Mouse (Mus musculus): ENCODE measurements at regions not wholly inside any gene's neighbourhood (a gene's known extent, or its start where the extent isn't known, plus 50 kb on each side); places are given as distances from the start of the nearest gene placed in this dataset.
A peak's percentile ranks its signal among the peaks of the same experiment; 100 is the strongest.

- no peaks in the 10 kb centered on the region for H3K27me3 ChIP-seq (replicated peaks; ENCODE audit: control insufficient read depth, insufficient read depth, low read length)
- H3K4me1 ChIP-seq (ENCODE audit: control insufficient read depth, insufficient read depth, low read length) = no peaks in the 10 kb centered on the region
- H3K27ac ChIP-seq (ENCODE audit: insufficient read depth, low read depth, low read length) = no peak overlapping the region
- no peak for DNase-seq
- 74% methylated on average over 5 of the region's 5 CpGs for WGBS
- no peak for TF ChIP-seq POLR2A (IDR thresholded peaks at IDR 0.05; ENCODE audit: low read depth, low read length)
- TF ChIP-seq CTCF (conservative IDR thresholded peaks at IDR 0.05; ENCODE audit: insufficient read depth, insufficient read length, low read depth, low read length) = no peak
- no peaks in the 10 kb centered on the region for H3K36me3 ChIP-seq (ENCODE audit: control insufficient read depth, insufficient read depth, low read length)
- no peak overlapping the region for H3K4me3 ChIP-seq (ENCODE audit: insufficient read depth, low read depth, low read length)
Observed at GRCm38 (mm10) chr9:83716101-83716763, 89.8 kb downstream of the Elovl4 start.

- WGBS = 59% methylated on average over 3 of the region's 3 CpGs
- no peak for DNase-seq
- TF ChIP-seq CTCF (conservative IDR thresholded peaks at IDR 0.05; ENCODE audit: insufficient read depth, insufficient read length, low read depth, low read length) = no peak
- no peak for TF ChIP-seq POLR2A (IDR thresholded peaks at IDR 0.05; ENCODE audit: low read depth, low read length)
- Histone ChIP-seq H3K27ac (ENCODE audit: insufficient read depth, low read depth, low read length) (no peak overlapping the region), H3K4me3 (ENCODE audit: insufficient read depth, low read depth, low read length) (no peak overlapping the region), H3K27me3 (replicated peaks; ENCODE audit: control insufficient read depth, insufficient read depth, low read length) (no peaks in the 10 kb centered on the region), H3K4me1 (ENCODE audit: control insufficient read depth, insufficient read depth, low read length) (no peaks in the 10 kb centered on the region), H3K36me3 (ENCODE audit: control insufficient read depth, insufficient read depth, low read length) (no peaks in the 10 kb centered on the region)
Observed at GRCm38 (mm10) chr9:83707361-83707760, 98.7 kb downstream of the Elovl4 start.

- no peaks in the 10 kb centered on the region for H3K36me3 ChIP-seq (ENCODE audit: control insufficient read depth, insufficient read depth, low read length)
- H3K27me3 ChIP-seq (replicated peaks; ENCODE audit: control insufficient read depth, insufficient read depth, low read length) = no peaks in the 10 kb centered on the region
- H3K4me1 ChIP-seq (ENCODE audit: control insufficient read depth, insufficient read depth, low read length) = no peaks in the 10 kb centered on the region
- TF ChIP-seq CTCF (conservative IDR thresholded peaks at IDR 0.05; ENCODE audit: insufficient read depth, insufficient read length, low read depth, low read length) = no peak
- H3K4me3 ChIP-seq (ENCODE audit: insufficient read depth, low read depth, low read length) = no peak overlapping the region
- DNase-seq = no peak
- 67% methylated on average over 6 of the region's 6 CpGs for WGBS
- no peak overlapping the region for H3K27ac ChIP-seq (ENCODE audit: insufficient read depth, low read depth, low read length)
Observed at GRCm38 (mm10) chr9:83706071-83706470, 100.0 kb downstream of the Elovl4 start.

GRCm38 (mm10) chr9:83704186-83704585 lies 101.9 kb downstream of the Elovl4 start:
- Histone ChIP-seq H3K4me3 (ENCODE audit: insufficient read depth, low read depth, low read length) (no peak overlapping the region), H3K27ac (ENCODE audit: insufficient read depth, low read depth, low read length) (no peak overlapping the region), H3K4me1 (ENCODE audit: control insufficient read depth, insufficient read depth, low read length) (no peaks in the 10 kb centered on the region), H3K27me3 (replicated peaks; ENCODE audit: control insufficient read depth, insufficient read depth, low read length) (no peaks in the 10 kb centered on the region), H3K36me3 (ENCODE audit: control insufficient read depth, insufficient read depth, low read length) (no peaks in the 10 kb centered on the region)
- DNase-seq = no peak
- TF ChIP-seq POLR2A (IDR thresholded peaks at IDR 0.05; ENCODE audit: low read depth, low read length) (no peak), CTCF (conservative IDR thresholded peaks at IDR 0.05; ENCODE audit: insufficient read depth, insufficient read length, low read depth, low read length) (no peak)

- Histone ChIP-seq H3K4me1 (ENCODE audit: control insufficient read depth, insufficient read depth, low read length) (no peaks in the 10 kb centered on the region), H3K36me3 (ENCODE audit: control insufficient read depth, insufficient read depth, low read length) (no peaks in the 10 kb centered on the region), H3K27me3 (replicated peaks; ENCODE audit: control insufficient read depth, insufficient read depth, low read length) (no peaks in the 10 kb centered on the region), H3K27ac (ENCODE audit: insufficient read depth, low read depth, low read length) (no peak overlapping the region), H3K4me3 (ENCODE audit: insufficient read depth, low read depth, low read length) (no peak overlapping the region)
- no peak for TF ChIP-seq CTCF (conservative IDR thresholded peaks at IDR 0.05; ENCODE audit: insufficient read depth, insufficient read length, low read depth, low read length)
- TF ChIP-seq POLR2A (IDR thresholded peaks at IDR 0.05; ENCODE audit: low read depth, low read length) = no peak
- DNase-seq = no peak
- 90% methylated on average over 7 of the region's 7 CpGs for WGBS
Observed at GRCm38 (mm10) chr9:83700916-83701315, 105.2 kb downstream of the Elovl4 start.

- no peak for DNase-seq
- 83% methylated on average over 7 of the region's 7 CpGs for WGBS
- H3K4me3 ChIP-seq (ENCODE audit: insufficient read depth, low read depth, low read length) = no peak overlapping the region
- no peak overlapping the region for H3K27ac ChIP-seq (ENCODE audit: insufficient read depth, low read depth, low read length)
- no peaks in the 10 kb centered on the region for H3K27me3 ChIP-seq (replicated peaks; ENCODE audit: control insufficient read depth, insufficient read depth, low read length)
- TF ChIP-seq CTCF (conservative IDR thresholded peaks at IDR 0.05; ENCODE audit: insufficient read depth, insufficient read length, low read depth, low read length) (no peak), POLR2A (IDR thresholded peaks at IDR 0.05; ENCODE audit: low read depth, low read length) (no peak)
- H3K4me1 ChIP-seq (ENCODE audit: control insufficient read depth, insufficient read depth, low read length) = no peaks in the 10 kb centered on the region
- no peaks in the 10 kb centered on the region for H3K36me3 ChIP-seq (ENCODE audit: control insufficient read depth, insufficient read depth, low read length)
Observed at GRCm38 (mm10) chr9:83700056-83700455, 106.0 kb downstream of the Elovl4 start.

- peak; percentile 69 for TF ChIP-seq CTCF (conservative IDR thresholded peaks at IDR 0.05; ENCODE audit: insufficient read depth, insufficient read length, low read depth, low read length)
- TF ChIP-seq POLR2A (IDR thresholded peaks at IDR 0.05; ENCODE audit: low read depth, low read length) = no peak
- WGBS = 18% methylated on average over 24 of the region's 24 CpGs
- Histone ChIP-seq H3K27me3 (replicated peaks; ENCODE audit: control insufficient read depth, insufficient read depth, low read length) (no peaks in the 10 kb centered on the region), H3K36me3 (ENCODE audit: control insufficient read depth, insufficient read depth, low read length) (no peaks in the 10 kb centered on the region), H3K27ac (ENCODE audit: insufficient read depth, low read depth, low read length) (peak overlapping the region; percentile 19; the same call in 1 of the 2 replicates), H3K4me1 (ENCODE audit: control insufficient read depth, insufficient read depth, low read length) (peaks cover 2% of the 10 kb centered on the region; the same call in 1 of the 2 replicates), H3K4me3 (ENCODE audit: insufficient read depth, low read depth, low read length) (peak overlapping the region; percentile 9; the same call in 1 of the 2 replicates)
- DNase-seq = peak; percentile 87
Observed at GRCm38 (mm10) chr9:83691332-83692198, 114.5 kb downstream of the Elovl4 start.
